Mouse (Mus musculus) stomach, embryonic 16.5 days (tissue): ENCODE measurements around the gene Pld2. TPM values are rescaled to one million over a fixed set of nuclear protein-coding genes. Genes with fewer than 3 reads are reported as not detected.
"Not testable (repeated sequence)": the region's sequence is repeated elsewhere in the genome, so short reads cannot be mapped to it uniquely, and the experiment has no call there.

ENCODE experiments used
- ATAC-seq: fragments of 200-750 bp; cut with Nextera tagmentation; 2 replicates; pipeline ENCODE4 v1.8.0; 2017; ENCODE audit warnings: moderate number of reproducible peaks, moderate TSS enrichment; ENCODE audit not compliant: insufficient read depth, low FRiP score
- H3K27ac ChIP-seq: fragments of 300-500 bp; sonication (generic); 2 replicates; pipeline ENCODE4 v1.5.1; 2014; ENCODE audit warnings: low read length
- H3K27me3 ChIP-seq: fragments of 300-500 bp; sonication (generic); 2 replicates; pipeline ENCODE4 v1.6.1; 2014; ENCODE audit warnings: low read length, control low read depth, mixed read lengths; ENCODE audit not compliant: control insufficient read depth, insufficient read depth
- H3K36me3 ChIP-seq: fragments of 300-500 bp; sonication (generic); 2 replicates; pipeline ENCODE4 v1.6.1; 2014; ENCODE audit warnings: low read length; ENCODE audit not compliant: control insufficient read depth, insufficient read depth
- H3K4me1 ChIP-seq: fragments of 300-500 bp; sonication (generic); 2 replicates; pipeline ENCODE4 v1.6.1; 2014; ENCODE audit warnings: low read length, control low read depth, mixed read lengths; ENCODE audit not compliant: control insufficient read depth, insufficient read depth
- H3K4me2 ChIP-seq: fragments of 300-500 bp; sonication (generic); 2 replicates; pipeline ENCODE4 v1.6.1; 2014; ENCODE audit warnings: low read depth, low read length, mixed read lengths
- H3K4me3 ChIP-seq: fragments of 300-500 bp; sonication (generic); replicated peaks from 2 replicates; pipeline ENCODE4 v1.5.1; 2014; ENCODE audit warnings: mild to moderate bottlenecking, low read length
- H3K9ac ChIP-seq: fragments of 300-500 bp; sonication (generic); 2 replicates; pipeline ENCODE4 v1.6.1; 2014; ENCODE audit warnings: low read length
- H3K9me3 ChIP-seq: fragments of 300-500 bp; sonication (generic); replicated peaks from 2 replicates; pipeline ENCODE4 v1.6.1; 2016; ENCODE audit warnings: low read length, control low read depth; ENCODE audit not compliant: control insufficient read depth
- WGBS: fragments of 180-500 bp; shearing (Covaris S2); extraction: QIAGEN DNeasy Blood & Tissue Kit; methylation state at CpG from one replicate; pipeline ENCODE4 v1.1.7; 2014; 5-methylcytosine and 5-hydroxymethylcytosine counted together
- polyA plus RNA-seq: library from polyadenylated mRNA; unstranded; fragments of >200 nt; fragmentation: Nextera tagmentation; extraction: Ambion mirVana; gene quantifications from 2 replicates; pipeline ENCODE4 v1.2.1, GENCODE M21; 2015

Pld2 gene
- polyA plus RNA-seq, 1 experiment from 2014 or later: 17.8 TPM

DNA sequence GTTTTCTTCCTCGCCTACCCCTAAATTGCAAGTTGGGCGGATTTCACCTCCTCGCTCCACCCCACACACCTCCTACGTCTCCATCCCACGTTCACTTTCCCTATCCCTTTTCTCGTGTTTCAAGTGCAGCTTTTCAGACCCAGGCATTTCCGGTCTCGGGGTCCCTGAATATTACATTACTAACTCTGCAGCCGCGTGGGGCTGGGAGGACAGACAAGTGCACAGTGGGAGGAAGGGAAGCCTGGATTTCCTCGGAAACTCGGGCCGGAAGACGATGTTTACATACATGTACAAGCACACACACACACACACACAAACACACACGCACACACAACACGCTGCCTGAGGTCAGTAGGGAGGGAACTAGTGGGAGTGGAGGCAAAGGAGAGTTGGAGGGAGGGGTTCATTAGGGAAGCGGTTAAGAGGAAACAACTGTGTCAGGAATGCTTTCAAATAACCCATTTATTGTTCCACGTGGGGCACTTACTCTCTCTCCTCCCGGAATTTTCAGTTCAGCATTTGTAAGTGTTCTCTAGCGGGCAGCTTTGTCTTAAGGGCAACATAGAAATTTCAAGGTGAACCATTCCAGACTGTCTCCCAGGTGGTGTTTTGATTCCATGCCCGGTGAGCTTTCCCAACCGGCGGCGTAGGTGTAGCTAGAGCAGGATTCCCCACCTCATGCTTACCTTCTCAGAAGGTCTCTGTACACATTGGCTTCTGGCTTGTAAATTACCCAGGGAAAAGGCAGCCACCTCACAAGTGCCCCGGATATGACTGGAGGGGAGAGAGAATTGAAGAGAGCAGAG lies 23.8 kb downstream of the Pld2 start:
- no peaks in the 10 kb centered on the region; the same call in 1 of the 2 replicates for H3K36me3 ChIP-seq
- H3K9me3 ChIP-seq: no peaks in the 10 kb centered on the region
- peak; percentile 5; the same call in 1 of the 2 replicates for ATAC-seq
- peak overlapping the region; percentile 90 for H3K27ac ChIP-seq
- H3K4me2 ChIP-seq: peak overlapping the region; percentile 91
- 2% methylated on average over 25 of the region's 25 CpGs for WGBS
- H3K4me1 ChIP-seq: peaks cover 22% of the 10 kb centered on the region
- peak overlapping the region; percentile 84 for H3K9ac ChIP-seq
- H3K27me3 ChIP-seq: no peaks in the 10 kb centered on the region
- H3K4me3 ChIP-seq: peak overlapping the region; percentile 89

DNA sequence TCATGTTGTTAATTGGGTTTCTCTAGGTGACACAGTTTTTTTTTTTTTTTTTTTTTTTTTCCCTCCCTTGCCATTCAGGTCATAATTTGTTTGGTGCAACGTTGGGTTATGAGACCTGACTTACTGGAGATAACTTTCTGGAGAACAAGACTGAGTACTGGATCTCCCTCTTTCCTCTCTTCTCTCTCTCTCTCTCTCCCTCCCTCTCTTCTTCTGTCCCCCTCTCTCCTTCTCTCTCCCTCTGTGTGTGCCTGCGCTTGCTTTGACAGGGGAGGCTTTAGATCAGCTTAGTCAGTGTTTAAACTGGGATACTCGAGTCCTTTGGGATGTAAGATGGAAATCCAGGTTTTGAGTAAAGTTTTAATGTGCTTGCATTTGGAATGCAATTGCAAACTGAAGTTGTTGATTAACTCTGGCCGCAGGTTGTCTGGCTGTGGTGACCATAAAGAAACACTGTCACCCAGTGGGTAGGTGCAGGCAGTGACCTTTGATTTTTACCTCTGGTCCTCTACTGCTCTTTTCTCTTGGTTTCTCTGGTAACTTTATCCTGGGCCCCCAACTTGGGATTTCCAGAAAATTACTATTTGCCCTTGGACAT lies 24.5 kb downstream of the Pld2 start:
- Histone ChIP-seq H3K4me2 (peak overlapping the region; percentile 91), H3K36me3 (no peaks in the 10 kb centered on the region; the same call in 1 of the 2 replicates), H3K4me1 (peaks cover 22% of the 10 kb centered on the region), H3K4me3 (peak overlapping the region; percentile 89), H3K27me3 (no peaks in the 10 kb centered on the region), H3K27ac (peak overlapping the region; percentile 90), H3K9me3 (no peaks in the 10 kb centered on the region), H3K9ac (peak overlapping the region; percentile 84)
- 24% methylated on average over 4 of the region's 4 CpGs for WGBS
- no peak for ATAC-seq

DNA sequence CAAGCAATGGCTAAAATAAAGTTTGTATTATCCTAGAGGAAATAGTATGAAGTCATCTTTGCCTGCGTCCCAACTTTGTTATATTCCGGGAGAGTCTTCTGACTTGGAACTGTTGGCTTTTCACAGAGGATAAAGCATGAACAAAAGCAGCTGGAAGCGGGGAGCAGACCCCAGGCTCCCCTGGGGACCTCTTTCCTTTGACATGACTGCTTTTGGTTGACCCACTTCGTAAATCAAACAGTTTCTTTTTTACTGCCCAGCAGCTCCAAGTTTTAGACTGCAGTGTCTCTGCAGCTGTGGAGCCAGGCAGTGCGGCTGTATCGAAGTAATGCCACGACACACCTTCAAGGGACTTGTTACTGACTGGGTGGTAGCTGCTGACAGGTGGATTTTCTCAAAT lies 26.7 kb downstream of the Pld2 start:
- Histone ChIP-seq H3K36me3 (no peaks in the 10 kb centered on the region; the same call in 1 of the 2 replicates), H3K9me3 (no peaks in the 10 kb centered on the region), H3K9ac (no peak overlapping the region), H3K27ac (no peak overlapping the region), H3K4me1 (peaks cover 27% of the 10 kb centered on the region), H3K4me3 (no peak overlapping the region), H3K27me3 (no peaks in the 10 kb centered on the region), H3K4me2 (no peak overlapping the region)
- 63% methylated on average over 7 of the region's 7 CpGs for WGBS
- ATAC-seq: no peak

- H3K9me3 ChIP-seq, H3K9ac ChIP-seq, ATAC-seq, H3K4me2 ChIP-seq, H3K27ac ChIP-seq, H3K27me3 ChIP-seq, H3K4me3 ChIP-seq, H3K36me3 ChIP-seq: not testable (repeated sequence)
- H3K4me1 ChIP-seq: peaks cover 18% of the 10 kb centered on the region
- 88% methylated on average over 1 of the region's 1 CpGs for WGBS
Observed at GRCm38 (mm10) chr11:70570614-70571013, 30.8 kb downstream of the Pld2 start.

DNA sequence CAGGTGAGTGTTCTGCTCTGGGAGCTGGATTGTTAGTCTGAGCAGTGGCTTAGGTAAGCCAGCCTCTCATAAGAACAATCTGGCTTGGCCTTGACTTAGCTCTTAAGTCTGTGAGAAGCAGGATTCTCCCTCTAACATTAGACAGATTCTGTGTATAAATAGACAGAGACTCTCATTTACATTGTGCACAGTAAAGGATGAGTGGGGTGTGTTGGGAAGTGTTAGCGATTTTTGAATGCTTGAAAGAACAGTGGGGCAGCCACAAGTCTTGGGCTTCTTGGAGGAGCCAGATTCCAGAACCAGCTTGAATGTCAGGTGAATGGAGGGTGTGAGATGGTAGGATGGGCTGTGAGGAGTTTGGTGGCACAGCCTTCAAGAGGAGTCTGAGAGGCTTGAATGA lies 31.8 kb downstream of the Pld2 start:
- no peak overlapping the region for H3K4me2 ChIP-seq
- H3K27me3 ChIP-seq: no peaks in the 10 kb centered on the region
- H3K4me3 ChIP-seq: no peak overlapping the region
- H3K9me3 ChIP-seq: no peaks in the 10 kb centered on the region
- peak overlapping the region; percentile 33; the same call in 1 of the 2 replicates for H3K27ac ChIP-seq
- ATAC-seq: no peak
- WGBS: 84% methylated on average over 1 of the region's 1 CpGs
- peaks cover 20% of the 10 kb centered on the region for H3K4me1 ChIP-seq
- no peak overlapping the region for H3K9ac ChIP-seq
- no peaks in the 10 kb centered on the region; the same call in 1 of the 2 replicates for H3K36me3 ChIP-seq

- H3K27me3 ChIP-seq: no peaks in the 10 kb centered on the region
- H3K27ac ChIP-seq: peak overlapping the region; percentile 67
- H3K36me3 ChIP-seq: no peaks in the 10 kb centered on the region; the same call in 1 of the 2 replicates
- no peak for ATAC-seq
- no peak overlapping the region for H3K4me2 ChIP-seq
- H3K9ac ChIP-seq: no peak overlapping the region
- WGBS: 46% methylated on average over 5 of the region's 5 CpGs
- peaks cover 24% of the 10 kb centered on the region for H3K4me1 ChIP-seq
- no peak overlapping the region for H3K4me3 ChIP-seq
- H3K9me3 ChIP-seq: no peaks in the 10 kb centered on the region
Observed at GRCm38 (mm10) chr11:70572348-70572902, 32.6 kb downstream of the Pld2 start.

DNA sequence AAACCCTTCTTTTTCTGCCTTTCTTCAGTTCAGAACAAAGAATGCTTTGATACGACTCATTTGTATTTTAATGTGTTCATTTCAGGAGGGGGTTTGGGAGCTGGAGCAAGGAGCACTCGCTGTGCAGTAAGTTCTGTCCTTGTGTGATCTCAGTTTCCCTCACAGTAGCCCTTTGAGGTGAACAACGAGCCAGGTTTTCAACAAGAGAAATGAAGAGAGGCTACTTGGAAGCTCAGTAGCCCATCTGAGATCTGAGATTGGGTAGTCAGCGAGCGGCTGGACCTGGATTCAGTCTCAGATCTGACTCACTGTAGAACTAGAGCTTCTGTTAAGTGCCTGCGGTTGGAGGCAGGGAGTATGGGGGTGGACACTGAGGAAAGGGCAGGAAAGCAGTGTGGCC lies 34.0 kb downstream of the Pld2 start:
- Histone ChIP-seq H3K27me3 (no peaks in the 10 kb centered on the region), H3K4me3 (no peak overlapping the region)

DNA sequence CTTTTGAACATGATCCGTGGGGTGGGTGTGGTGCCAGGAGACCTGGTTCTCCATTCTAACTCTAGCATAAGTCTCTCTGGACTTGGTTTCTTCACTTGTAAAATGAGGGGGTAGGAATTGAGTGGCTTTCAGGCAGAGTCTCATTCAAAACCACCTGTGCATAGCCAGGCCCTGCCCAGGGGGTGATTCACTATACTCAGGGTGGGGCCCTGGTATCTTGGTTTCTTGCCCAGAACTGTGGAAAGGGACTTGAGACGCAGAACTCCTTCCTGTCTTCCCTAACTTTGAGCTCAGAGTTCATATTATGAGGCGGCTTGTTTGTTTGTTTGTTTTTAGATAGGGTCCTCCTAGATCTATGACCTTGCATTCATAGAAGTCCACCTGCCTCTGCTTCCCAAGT lies 37.3 kb downstream of the Pld2 start:
- Histone ChIP-seq H3K36me3 (no peaks in the 10 kb centered on the region), H3K27me3 (no peaks in the 10 kb centered on the region), H3K4me3 (no peak overlapping the region), H3K4me2 (no peak overlapping the region; the same call in 1 of the 2 replicates), H3K9ac (peak overlapping the region; percentile 62), H3K27ac (peak overlapping the region; percentile 95), H3K4me1 (peaks cover 49% of the 10 kb centered on the region), H3K9me3 (no peaks in the 10 kb centered on the region)
- WGBS: 56% methylated on average over 3 of the region's 3 CpGs
- ATAC-seq: 0 out of 2 replicates have a peak, but pooled peaks have one; percentile 55

More for the DNA sequence above, 34.0 kb downstream of the Pld2 start:
- H3K27ac ChIP-seq: no peak overlapping the region; the same call in 1 of the 2 replicates
- WGBS: 70% methylated on average over 6 of the region's 6 CpGs
- no peaks in the 10 kb centered on the region for H3K9me3 ChIP-seq
- no peak overlapping the region for H3K4me2 ChIP-seq
- peak overlapping the region; percentile 25; the same call in 1 of the 2 replicates for H3K9ac ChIP-seq
- no peaks in the 10 kb centered on the region for H3K36me3 ChIP-seq
- ATAC-seq: no peak
- H3K4me1 ChIP-seq: peaks cover 38% of the 10 kb centered on the region

GRCm38 (mm10) chr11:70578962-70579361 lies 39.1 kb downstream of the Pld2 start:
- Histone ChIP-seq H3K27me3 (no peaks in the 10 kb centered on the region), H3K9ac (no peak overlapping the region), H3K4me3 (no peak overlapping the region), H3K27ac (peak overlapping the region; percentile 95), H3K4me1 (peaks cover 62% of the 10 kb centered on the region), H3K9me3 (no peaks in the 10 kb centered on the region), H3K36me3 (no peaks in the 10 kb centered on the region), H3K4me2 (peak overlapping the region; percentile 31; the same call in 1 of the 2 replicates)
- ATAC-seq: no peak
- WGBS: 78% methylated on average over 6 of the region's 6 CpGs
